Mouse (Mus musculus) kidney, postnatal 10 days (tissue): ENCODE measurements around the gene Idua.

Source experiments
- DNase-seq: peaks from one replicate; pipeline ENCODE4 v3.0.0; 2021; ENCODE audit warnings: mixed read lengths

The Idua gene

DNA sequence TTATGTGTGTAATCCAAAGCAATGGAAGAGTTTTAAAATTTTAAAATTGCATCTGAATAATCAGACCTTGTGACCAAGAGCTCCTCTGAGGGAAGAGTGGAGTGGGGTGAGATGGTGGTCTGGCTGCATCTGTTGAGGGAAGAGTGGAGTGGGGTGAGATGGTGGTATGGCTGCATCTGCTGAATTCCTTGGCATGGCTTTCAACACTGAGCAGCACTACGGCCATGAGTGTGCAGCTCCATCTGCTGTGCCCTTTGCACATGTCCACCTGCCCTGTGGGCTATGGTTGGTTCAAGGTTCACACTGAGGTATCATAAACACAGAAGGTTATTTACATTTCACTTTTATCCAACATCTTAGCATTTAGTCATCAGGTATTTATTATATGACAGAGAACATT is 67.3 kb downstream of the Idua start:
- DNase-seq: no peak
